Mouse (Mus musculus) right cerebral cortex, adult 2 months (tissue): Measurements from ENCODE around the gene Rasal2.

Experiments used
- DNase-seq, 2 experiments: peaks; one replicate each; pipeline ENCODE4 v3.0.0; 2021 to 2022; ENCODE audit warnings: low spot score in 2 of 2

The Rasal2 gene

GRCm38 (mm10) chr1:157412454-157413369 is at the start of gene Rasal2:
TSS of gene Rasal2 (minus strand) at chr1:157412595.
- peak; percentile 94 to 97 for DNase-seq

DNA sequence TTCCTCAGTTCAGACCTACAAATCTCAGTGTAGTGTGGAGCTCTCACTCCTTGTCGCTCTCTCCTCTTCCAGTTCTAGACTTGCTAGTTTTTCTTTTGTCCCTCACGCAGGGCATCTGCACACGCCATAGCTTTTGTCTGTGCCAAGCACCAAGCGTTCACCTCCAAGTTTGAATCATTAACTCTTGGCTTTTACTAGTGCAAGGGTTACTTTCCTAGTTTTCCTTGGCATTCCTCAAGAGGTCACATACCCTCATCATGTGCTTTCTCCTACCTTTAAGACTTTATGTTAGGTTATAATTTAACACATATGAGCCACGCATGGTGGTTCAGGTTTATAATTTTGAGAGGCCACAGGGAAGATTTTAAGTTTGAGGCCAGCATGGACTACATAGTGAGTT is 48.9 kb upstream of the Rasal2 start:
- no peak for DNase-seq

- DNase-seq, result no peak
Measured at GRCm38 (mm10) chr1:157459904-157460303, 47.5 kb upstream of the Rasal2 start.

- no peak for DNase-seq
Measured at GRCm38 (mm10) chr1:157458421-157459208, 46.2 kb upstream of the Rasal2 start, which contains the start of gene Cryzl2. TSS of gene Cryzl2 (plus strand) at chr1:157458577.

DNA sequence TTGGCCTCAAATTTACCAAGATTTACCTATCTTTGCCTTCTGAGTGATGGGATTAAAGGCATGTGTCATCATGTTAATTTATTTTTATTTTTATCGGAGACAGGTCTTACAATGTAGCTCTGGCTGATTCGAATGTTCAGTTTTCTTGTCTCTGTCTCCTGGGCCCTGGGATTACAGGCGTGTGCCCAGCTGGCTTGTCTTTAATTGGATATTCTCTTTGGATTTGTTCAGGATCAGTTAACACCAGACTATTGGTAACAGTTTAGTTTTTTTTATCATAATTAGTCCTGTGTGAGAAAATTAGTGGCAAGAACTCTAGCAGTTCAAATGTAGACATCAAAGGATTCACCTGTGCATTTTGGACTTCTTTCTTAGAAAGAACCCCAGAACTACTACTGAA is 45.4 kb upstream of the Rasal2 start:
- no peak for DNase-seq

GRCm38 (mm10) chr1:157454876-157455275 is 42.5 kb upstream of the Rasal2 start:
- no peak for DNase-seq

DNA sequence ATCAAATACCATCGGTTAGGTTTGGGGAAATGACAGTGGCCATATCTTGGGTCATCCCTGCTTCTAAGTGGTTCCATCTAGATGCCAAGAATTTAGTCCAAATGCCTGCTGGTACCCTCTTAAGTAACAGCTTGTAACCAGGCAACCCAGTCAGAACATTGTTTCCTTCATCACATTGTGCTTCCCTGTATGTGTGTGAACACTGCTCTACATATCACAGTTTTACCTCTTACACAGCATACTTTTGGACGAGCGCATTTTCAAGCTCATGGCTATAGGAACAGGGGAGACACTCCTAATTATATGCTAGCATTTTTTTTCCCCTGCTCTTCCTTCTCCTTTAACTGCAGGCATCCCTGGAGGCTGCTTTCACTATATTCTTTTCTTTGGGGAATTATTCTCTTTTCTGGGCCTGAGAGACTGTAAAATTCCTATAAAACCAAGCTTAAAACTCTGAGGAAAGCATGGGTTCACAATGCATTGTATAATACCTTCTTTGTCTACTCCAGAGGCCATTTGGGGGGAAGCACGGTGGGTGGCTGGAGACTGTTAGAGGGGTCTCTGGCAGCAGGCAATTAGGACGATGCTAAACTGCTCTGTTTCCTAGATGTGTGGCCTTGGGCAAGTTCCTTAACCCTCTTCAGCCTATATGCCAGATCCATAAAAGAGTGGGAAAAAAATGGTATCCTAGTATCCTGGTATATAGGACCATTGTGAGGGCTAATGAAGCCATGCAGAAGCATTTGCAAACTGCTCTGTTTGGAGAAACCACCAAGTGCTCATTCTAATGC is 40.6 kb upstream of the Rasal2 start:
- DNase-seq, result no peak

GRCm38 (mm10) chr1:157452284-157452683 is 39.9 kb upstream of the Rasal2 start:
- no peak for DNase-seq

DNA sequence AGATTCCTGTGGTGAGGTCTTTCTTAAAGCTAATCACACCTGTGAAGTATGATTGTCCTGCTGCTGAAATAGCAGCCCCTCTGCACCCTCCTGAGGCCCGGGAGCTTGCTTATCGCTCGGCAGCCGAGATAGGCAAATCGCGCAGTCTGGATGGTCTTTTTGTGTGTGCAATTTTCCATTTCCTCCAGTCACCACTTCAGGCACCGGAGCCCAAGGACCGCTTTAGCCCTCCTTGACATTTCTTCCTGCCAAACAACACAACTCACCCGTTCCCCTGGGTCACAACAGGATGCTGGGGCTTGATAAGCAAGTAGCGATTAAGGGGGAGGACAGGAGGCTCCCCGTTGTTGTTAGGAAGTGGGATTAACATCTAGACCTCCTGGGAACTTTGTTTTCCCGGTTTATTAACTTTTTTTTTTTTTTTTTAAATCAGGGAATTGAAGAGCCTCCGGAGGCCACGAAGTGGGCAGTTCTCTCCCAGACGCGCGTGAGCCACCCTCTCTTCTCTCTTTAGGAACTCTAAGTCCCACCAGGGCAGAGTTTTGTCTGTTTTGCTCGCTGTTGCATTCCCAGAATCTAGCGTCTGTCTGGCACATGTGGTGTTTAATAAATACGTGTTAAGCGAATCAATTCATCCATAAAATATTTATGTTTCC is 37.7 kb upstream of the Rasal2 start:
- no peak for DNase-seq

DNA sequence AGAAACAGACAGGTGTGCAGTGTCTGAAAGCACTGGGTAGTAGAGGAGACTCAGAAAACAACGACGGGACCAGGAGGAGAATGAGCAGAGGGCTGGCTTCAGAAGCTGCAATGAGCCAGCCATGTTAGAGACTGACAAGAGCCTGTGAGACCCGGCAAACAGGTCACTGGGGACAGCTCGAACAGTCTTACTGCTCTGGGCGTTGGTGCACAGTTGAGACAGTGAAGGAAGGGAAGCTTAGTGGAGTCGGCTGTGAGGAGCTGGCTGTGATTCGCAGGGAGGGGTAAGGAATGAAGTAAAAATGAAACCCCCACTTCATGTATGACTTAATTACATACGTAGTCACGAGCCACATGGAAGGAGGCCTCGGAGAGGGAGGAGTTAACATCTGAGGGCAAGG is 37.1 kb upstream of the Rasal2 start:
- DNase-seq, result no peak

- no peak for DNase-seq
Measured at GRCm38 (mm10) chr1:157448805-157449188, 36.4 kb upstream of the Rasal2 start.

DNA sequence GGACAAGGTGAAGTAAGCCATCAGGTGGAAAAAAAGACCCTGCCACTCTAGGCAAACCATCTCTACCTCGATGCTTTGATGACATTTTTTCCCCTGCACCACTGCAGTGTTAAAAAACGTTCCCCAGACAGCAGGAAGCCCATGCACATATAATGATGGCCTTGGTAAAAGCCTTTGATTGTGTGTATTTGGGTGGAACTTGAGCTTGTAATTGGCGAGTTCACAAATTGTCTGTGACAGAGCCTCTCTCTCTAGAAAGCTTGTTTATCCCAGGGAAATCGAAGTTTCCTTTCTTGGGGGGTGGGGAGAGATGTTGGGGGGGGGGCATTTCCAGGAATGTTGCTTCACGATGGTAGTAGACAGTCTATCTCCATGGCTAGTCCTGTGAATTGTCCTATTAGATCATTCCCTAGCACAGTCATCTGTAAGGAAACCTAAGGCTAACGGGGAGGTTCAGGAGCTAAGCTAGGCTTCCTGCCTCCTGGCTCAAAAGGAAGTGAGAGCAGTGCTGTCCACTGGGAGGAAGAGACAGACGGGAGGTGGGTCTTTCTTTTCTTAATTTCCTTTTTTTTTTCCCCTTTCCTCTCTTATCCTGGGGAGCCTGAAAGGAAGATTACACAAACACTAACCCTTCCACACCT is 35.9 kb upstream of the Rasal2 start:
- DNase-seq, result no peak

DNA sequence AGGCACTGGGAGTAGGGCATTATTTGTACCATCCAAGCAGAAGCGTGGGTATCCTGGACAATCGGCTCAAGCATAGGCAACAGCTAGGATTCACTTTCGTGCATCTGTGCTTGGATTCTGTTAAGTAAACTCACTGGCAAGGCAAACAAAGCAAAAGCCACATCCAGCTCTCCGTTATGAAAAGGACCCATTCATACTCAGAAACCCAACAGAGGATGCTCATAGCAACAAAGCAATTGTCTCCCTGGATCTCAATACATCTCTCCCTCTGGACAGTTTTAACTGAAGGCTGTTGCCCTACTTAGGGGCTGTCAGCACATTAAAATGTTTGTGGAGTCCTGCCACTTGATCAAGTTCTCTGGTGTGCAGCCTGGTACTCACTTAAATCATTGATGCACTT is 34.7 kb upstream of the Rasal2 start:
- DNase-seq, result no peak

DNA sequence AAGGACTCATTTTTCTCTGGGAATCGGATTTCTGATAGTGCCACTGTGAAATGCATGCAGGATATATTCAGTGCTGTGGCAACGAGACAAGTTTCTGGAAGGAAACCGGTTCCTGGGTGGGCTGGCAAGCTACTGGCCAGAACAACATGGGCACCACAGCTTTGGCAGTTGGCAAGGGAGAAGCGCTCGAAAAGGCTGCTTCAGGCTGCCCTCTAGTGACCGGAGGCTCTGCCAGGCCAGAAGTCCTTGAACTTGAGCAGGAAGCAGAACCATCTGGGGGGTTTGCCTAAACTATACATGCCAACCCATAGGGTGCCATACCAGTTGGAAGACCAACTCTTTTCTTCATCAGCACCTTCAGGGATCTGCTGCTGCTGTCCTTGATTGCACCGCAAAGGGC is 33.9 kb upstream of the Rasal2 start:
- DNase-seq, result peak; percentile 67 to 82

- no peak for DNase-seq
Measured at GRCm38 (mm10) chr1:157445398-157445910, 33.1 kb upstream of the Rasal2 start.

DNA sequence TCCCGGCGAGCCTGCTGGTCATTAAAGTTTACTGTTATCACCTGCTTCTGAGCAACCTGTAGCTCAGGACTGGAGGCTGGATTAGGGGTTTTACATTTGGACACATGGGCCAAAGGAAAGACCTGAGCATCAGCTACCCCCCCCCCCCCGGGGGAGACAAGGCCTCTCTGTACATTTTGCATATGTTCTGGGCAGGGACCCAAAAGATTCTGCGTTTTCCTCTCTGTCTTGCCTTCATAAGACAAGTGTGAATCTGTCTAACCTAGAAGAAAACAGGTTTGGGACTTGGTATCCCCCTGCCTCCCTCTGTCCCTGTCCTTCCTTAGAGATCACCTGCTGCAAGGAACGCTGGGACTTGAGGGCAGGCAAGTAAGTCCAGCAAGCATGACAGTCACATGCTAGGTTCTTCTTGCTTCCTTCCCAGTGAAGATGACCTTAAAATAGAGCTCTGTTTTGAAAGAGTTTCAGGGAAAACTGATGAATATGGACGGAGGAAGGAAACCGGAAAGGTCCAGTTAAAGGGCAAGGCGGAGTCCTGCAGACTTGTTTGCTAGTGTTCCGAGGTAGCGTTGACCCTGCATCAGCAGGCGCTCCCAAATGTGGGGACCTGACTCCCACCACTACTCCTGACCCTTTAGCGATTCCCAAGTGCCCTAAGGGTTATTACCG is 32.4 kb upstream of the Rasal2 start:
- DNase-seq, result no peak

DNA sequence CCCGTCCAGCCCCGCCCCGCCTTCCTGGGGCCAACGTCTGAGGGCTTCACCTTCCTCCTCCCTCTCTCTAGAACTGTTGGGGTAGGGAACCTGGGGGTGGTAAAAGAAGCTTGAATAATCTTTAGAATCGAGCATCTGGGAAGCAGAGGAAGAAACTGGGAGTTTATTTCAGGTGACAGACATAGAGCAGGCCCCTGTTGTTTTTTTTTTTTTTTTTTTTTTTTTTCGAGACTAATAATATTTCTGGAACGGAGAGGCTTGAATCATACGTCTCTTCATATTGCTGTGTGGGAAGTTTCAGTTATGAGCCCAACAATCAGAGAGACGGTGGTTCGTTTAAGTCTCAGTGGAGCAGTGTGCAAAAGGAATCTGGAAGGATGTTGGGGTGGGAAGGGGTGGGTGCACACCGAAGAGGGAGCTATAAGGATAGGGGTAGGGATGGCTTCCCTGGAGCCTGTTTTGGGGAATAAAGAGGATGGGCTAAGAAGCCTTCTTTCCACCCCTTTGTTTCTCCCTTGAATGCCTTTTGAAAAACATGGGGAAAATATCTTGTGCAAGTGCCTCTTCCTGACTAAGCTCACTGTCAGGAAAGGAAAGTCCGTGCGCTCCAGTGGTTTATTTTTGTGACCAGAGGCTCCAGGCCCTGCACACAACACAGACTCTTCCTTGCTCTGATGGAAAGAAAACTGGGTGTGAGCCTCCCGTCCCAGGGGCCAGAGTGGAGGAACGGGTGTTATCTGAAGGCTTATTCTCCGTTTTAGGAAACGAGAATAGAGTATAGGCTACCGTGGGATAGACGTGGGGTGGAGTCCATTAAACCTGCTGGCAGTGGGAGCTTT is 31.5 kb upstream of the Rasal2 start:
- DNase-seq, result peak; percentile 37 to 45

DNA sequence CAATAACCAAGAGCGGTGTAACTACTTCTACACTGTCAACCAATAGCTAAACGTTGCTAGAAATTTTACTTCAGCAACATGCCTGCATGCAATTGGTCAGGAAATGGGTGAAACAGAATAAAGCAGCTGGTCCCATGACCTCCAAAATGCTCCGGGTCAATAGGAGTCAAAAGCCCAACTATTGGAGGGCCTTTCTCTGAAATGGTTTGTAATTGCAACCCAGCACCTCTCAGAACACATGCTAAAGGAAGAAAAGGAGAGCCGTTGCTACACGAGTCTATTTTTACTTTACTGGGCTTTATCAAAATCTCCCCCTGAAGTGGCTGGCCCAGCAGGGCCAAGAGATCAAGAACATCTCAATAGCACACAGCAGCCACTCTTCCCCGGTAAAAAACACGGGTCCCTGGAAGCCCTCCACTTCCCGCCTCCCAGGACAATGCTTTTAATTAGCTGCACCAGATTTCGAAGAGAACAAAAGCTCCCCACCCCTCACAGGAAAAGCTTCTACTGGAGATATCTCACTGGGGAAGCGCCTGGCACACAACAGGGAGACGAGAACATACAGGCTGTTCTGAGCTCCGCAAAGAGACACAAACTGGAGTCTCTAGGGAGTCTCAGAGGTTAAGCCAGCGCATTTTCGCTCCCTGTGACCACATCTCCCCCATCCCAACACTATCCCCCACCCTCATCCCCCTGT is 30.8 kb upstream of the Rasal2 start:
- DNase-seq, result peak; percentile 22 to 58
